Mouse (Mus musculus) heart, postnatal 25 days (tissue): ENCODE measurements at regions not wholly inside any gene's neighbourhood (a gene's known extent, or its start where the extent isn't known, plus 50 kb on each side); places are given as distances from the start of the nearest gene placed in this dataset.

ENCODE experiments used
- DNase-seq: peaks from one replicate; pipeline ENCODE4 v3.0.0; 2022; ENCODE audit warnings: low spot score
- intact Hi-C: fragments of 180-260 bp; cut with DNase I; formaldehyde crosslinking; loops from one replicate; pipeline ENCODE4 v1.15.1; 2025

- DNase-seq: no peak
- intact Hi-C loops: no loop called here
Measured at GRCm38 (mm10) chr12:106828542-106828941, 659.9 kb upstream of the 3110018I06Rik start.

GRCm38 (mm10) chr12:106829323-106829722 lies 659.1 kb upstream of the 3110018I06Rik start:
- intact Hi-C loops: no loop called here
- no peak for DNase-seq

GRCm38 (mm10) chr12:106835241-106835640 lies 653.2 kb upstream of the 3110018I06Rik start:
- DNase-seq: no peak
- intact Hi-C loops: no loop called here

GRCm38 (mm10) chr12:106839618-106840017 lies 648.8 kb upstream of the 3110018I06Rik start:
- intact Hi-C loops: no loop called here
- no peak for DNase-seq

- intact Hi-C loops: no loop called here
- DNase-seq: no peak
Measured at GRCm38 (mm10) chr12:106840150-106840651, 648.2 kb upstream of the 3110018I06Rik start.

GRCm38 (mm10) chr12:106841996-106842395 lies 646.4 kb upstream of the 3110018I06Rik start:
- no peak for DNase-seq
- intact Hi-C loops: no loop called here

- no peak for DNase-seq
- intact Hi-C loops: no loop called here
Measured at GRCm38 (mm10) chr12:106842396-106842795, 646.0 kb upstream of the 3110018I06Rik start.

GRCm38 (mm10) chr12:106851666-106852065 lies 636.8 kb upstream of the 3110018I06Rik start:
- no peak for DNase-seq
- intact Hi-C loops: no loop called here

- DNase-seq: no peak
- intact Hi-C loops: no loop called here
Measured at GRCm38 (mm10) chr12:106852736-106853135, 635.7 kb upstream of the 3110018I06Rik start.

- intact Hi-C loops: no loop called here
- no peak for DNase-seq
Measured at GRCm38 (mm10) chr12:106853711-106854240, 634.7 kb upstream of the 3110018I06Rik start.

GRCm38 (mm10) chr12:106855520-106855919 lies 632.9 kb upstream of the 3110018I06Rik start:
- no peak for DNase-seq
- intact Hi-C loops: no loop called here

- intact Hi-C loops: no loop called here
- no peak for DNase-seq
Measured at GRCm38 (mm10) chr12:106861638-106862037, 626.8 kb upstream of the 3110018I06Rik start.

GRCm38 (mm10) chr12:106864076-106864475 lies 624.4 kb upstream of the 3110018I06Rik start:
- DNase-seq: no peak
- intact Hi-C loops: no loop called here

- no peak for DNase-seq
Measured at GRCm38 (mm10) chr12:106868036-106868435, 620.4 kb upstream of the 3110018I06Rik start.

GRCm38 (mm10) chr12:106871481-106871880 lies 617.0 kb upstream of the 3110018I06Rik start:
- intact Hi-C loops: no loop called here
- no peak for DNase-seq

More at GRCm38 (mm10) chr12:106868036-106868435, 620.4 kb upstream of the 3110018I06Rik start:
- intact Hi-C loops: no loop called here

GRCm38 (mm10) chr12:106872966-106873730 lies 615.3 kb upstream of the 3110018I06Rik start:
- intact Hi-C loops: no loop called here
- DNase-seq: no peak

GRCm38 (mm10) chr12:106890319-106890718 lies 598.1 kb upstream of the 3110018I06Rik start:
- no peak for DNase-seq
- intact Hi-C loops: no loop called here

GRCm38 (mm10) chr12:106894061-106894460 lies 594.4 kb upstream of the 3110018I06Rik start:
- intact Hi-C loops: no loop called here
- no peak for DNase-seq

GRCm38 (mm10) chr12:106904202-106904601 lies 584.2 kb upstream of the 3110018I06Rik start:
- DNase-seq: no peak
- intact Hi-C loops: no loop called here

GRCm38 (mm10) chr12:106912782-106913181 lies 575.6 kb upstream of the 3110018I06Rik start:
- no peak for DNase-seq
- intact Hi-C loops: no loop called here

- intact Hi-C loops: no loop called here
- DNase-seq: no peak
Measured at GRCm38 (mm10) chr12:106922571-106922991, 565.9 kb upstream of the 3110018I06Rik start.
